Mouse (Mus musculus) testis, adult 2 months (tissue): ENCODE data around the gene Ctsh. TPM values are rescaled to one million over a fixed set of nuclear protein-coding genes. Genes with fewer than 3 reads are reported as not detected.
"Not testable (repeated sequence)": the region's sequence is repeated elsewhere in the genome, so short reads cannot be mapped to it uniquely, and the experiment has no call there.

Source experiments
- H3K27ac ChIP-seq: fragments of 200-500 bp; 2 replicates; pipeline ENCODE4 v1.5.1; 2012; ENCODE audit warnings: low read depth, low read length; ENCODE audit not compliant: control insufficient read depth, insufficient read depth
- H3K27me3 ChIP-seq: fragments of 200-500 bp; 2 replicates; pipeline ENCODE4 v1.6.1; 2012; ENCODE audit warnings: mild to moderate bottlenecking, low read length, moderate library complexity; ENCODE audit not compliant: control insufficient read depth, insufficient read depth
- H3K36me3 ChIP-seq: fragments of 200-500 bp; 2 replicates; pipeline ENCODE4 v1.6.1; 2012; ENCODE audit warnings: mild to moderate bottlenecking, low read length; ENCODE audit not compliant: control insufficient read depth, insufficient read depth
- H3K4me1 ChIP-seq: fragments of 200-500 bp; 2 replicates; pipeline ENCODE4 v1.6.1; 2012; ENCODE audit warnings: low read length; ENCODE audit not compliant: control insufficient read depth, insufficient read depth
- H3K4me3 ChIP-seq: fragments of 200-500 bp; 2 replicates; pipeline ENCODE4 v1.5.1; 2012; ENCODE audit warnings: low read depth, mild to moderate bottlenecking, low read length, moderate library complexity, mixed read lengths; ENCODE audit not compliant: control insufficient read depth
- CTCF ChIP-seq: fragments of 200-500 bp; IDR thresholded peaks from 2 replicates; pipeline ENCODE4 v1.5.1; 2012; ENCODE audit warnings: low read depth, mild to moderate bottlenecking, inconsistent platforms, low read length, moderate library complexity; ENCODE audit not compliant: control insufficient read depth, insufficient read depth, insufficient replicate concordance
- POLR2A ChIP-seq: fragments of 200-500 bp; IDR thresholded peaks from 2 replicates; pipeline ENCODE4 v1.6.1; 2012; ENCODE audit warnings: low read depth, mild to moderate bottlenecking, inconsistent platforms, low read length, moderate library complexity; ENCODE audit not compliant: control insufficient read depth
- polyA plus RNA-seq: library from polyadenylated mRNA; depleted of rRNA; stranded (reverse); fragments of >200 nt; gene quantifications from 2 replicates; pipeline ENCODE4 v1.2.3, GENCODE M21; 2012

Gene Ctsh
- polyA plus RNA-seq, 1 experiment: 6.5 TPM

- Histone ChIP-seq H3K36me3 (no peaks in the 10 kb centered on the region), H3K4me3 (no peak overlapping the region), H3K27ac (no peak overlapping the region), H3K4me1 (no peaks in the 10 kb centered on the region), H3K27me3 (no peaks in the 10 kb centered on the region)
- TF ChIP-seq CTCF (no peak), POLR2A (no peak)
Measured at GRCm38 (mm10) chr9:90041556-90041955, 12.4 kb upstream of the Ctsh start.

- not testable (repeated sequence) for H3K27me3 ChIP-seq, H3K4me3 ChIP-seq, H3K36me3 ChIP-seq, H3K27ac ChIP-seq, H3K4me1 ChIP-seq
Measured at GRCm38 (mm10) chr9:90042906-90043305, 11.0 kb upstream of the Ctsh start.

GRCm38 (mm10) chr9:90045191-90045590 lies 8.8 kb upstream of the Ctsh start:
- Histone ChIP-seq H3K27ac (no peak overlapping the region), H3K36me3 (no peaks in the 10 kb centered on the region), H3K4me3 (no peak overlapping the region), H3K4me1 (no peaks in the 10 kb centered on the region), H3K27me3 (no peaks in the 10 kb centered on the region)
- TF ChIP-seq POLR2A (no peak), CTCF (no peak)

DNA sequence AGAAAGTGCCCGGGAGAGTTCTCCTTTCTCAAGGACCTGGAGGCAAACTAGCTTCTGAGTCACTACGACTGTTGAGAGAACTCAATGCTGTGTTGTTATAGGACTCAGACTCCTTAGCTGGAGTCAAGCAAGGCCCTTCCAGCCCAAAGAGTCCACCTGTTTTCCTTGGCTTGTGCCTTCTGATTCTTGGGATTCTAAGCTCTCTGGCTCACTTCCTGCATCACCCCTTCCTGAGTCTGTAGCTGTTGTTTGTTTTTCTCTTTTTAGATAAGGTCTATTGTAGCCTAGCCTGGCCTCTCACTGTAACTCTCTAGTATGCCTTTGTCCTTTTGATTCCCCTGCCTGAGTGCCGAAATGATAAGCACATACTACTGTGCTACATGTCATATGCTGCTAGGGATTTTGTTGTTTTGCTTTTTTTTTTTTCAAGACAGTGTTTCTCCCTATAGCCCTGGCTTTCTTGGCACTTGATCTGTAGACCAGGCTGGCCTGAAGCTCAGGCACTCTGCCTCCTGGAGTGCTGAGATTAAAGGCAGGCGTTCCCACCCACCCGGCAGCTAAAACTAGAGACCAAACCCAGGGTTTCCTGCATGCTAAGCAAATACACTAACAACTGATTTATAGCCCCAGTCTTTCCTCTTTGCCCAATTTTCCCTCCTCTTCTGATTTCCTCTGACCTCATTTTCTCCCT lies 5.9 kb upstream of the Ctsh start:
- no peak overlapping the region for H3K4me3 ChIP-seq
- H3K27ac ChIP-seq: no peak overlapping the region
- TF ChIP-seq CTCF (no peak), POLR2A (no peak)
- H3K27me3 ChIP-seq: no peaks in the 10 kb centered on the region
- no peaks in the 10 kb centered on the region for H3K4me1 ChIP-seq
- no peaks in the 10 kb centered on the region for H3K36me3 ChIP-seq

GRCm38 (mm10) chr9:90054371-90055145 lies 606 bp downstream of the Ctsh start:
- Histone ChIP-seq H3K27ac (no peak overlapping the region), H3K4me3 (peak overlapping the region; percentile 73), H3K4me1 (peaks cover 8% of the 10 kb centered on the region), H3K27me3 (no peaks in the 10 kb centered on the region), H3K36me3 (no peaks in the 10 kb centered on the region)
- 0 out of 2 replicates have a peak, but pooled peaks have one; percentile 32 for TF ChIP-seq POLR2A
- peak; percentile 41; the same call in 1 of the 2 replicates for TF ChIP-seq CTCF

DNA sequence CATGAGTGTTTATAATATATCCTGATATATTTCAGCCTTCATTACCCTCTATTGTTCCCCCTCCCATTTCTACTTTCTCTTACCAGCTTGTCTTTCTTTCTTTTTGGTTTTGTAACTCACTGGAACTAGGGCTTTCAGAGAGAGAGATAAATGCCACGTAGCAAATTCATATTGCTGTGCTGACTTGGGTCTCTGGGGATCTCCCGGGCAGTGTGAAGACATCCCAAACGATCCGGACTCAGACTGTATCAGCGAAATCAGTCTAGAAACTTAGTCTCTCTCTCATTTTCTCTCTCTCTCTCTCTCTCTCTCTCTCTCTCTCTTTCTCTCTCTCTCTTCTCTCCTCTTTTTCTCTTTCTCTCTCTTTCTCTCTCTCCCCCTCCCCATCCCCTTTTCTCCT lies 1.5 kb downstream of the Ctsh start:
- Histone ChIP-seq H3K4me3 (peak overlapping the region; percentile 43), H3K36me3 (no peaks in the 10 kb centered on the region), H3K27ac (no peak overlapping the region), H3K4me1 (peaks cover 8% of the 10 kb centered on the region), H3K27me3 (no peaks in the 10 kb centered on the region)
- no peak for TF ChIP-seq POLR2A
- no peak for TF ChIP-seq CTCF

DNA sequence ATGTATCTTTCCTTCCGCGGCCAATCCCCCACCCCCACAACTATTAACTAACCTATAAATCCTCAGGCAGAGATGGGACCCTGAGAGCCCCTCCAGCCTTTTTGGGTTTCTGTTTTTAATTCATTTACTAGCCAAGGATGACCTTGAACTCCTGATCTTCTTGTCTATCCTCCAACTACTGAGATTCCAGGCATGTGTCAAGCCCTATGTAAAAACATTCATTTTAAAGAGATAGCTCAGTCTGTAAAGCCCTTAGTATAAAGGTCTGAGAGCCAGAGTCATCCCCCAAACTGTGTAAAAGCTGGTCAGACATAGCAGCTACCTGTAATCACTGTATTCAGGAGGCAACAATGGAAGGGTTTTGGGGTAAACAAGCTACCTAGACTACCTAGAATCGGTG lies 2.0 kb downstream of the Ctsh start:
- peaks cover 8% of the 10 kb centered on the region for H3K4me1 ChIP-seq
- H3K27ac ChIP-seq: no peak overlapping the region
- no peaks in the 10 kb centered on the region for H3K36me3 ChIP-seq
- no peaks in the 10 kb centered on the region for H3K27me3 ChIP-seq
- no peak overlapping the region for H3K4me3 ChIP-seq
- TF ChIP-seq CTCF (no peak), POLR2A (no peak)

- no peak overlapping the region for H3K4me3 ChIP-seq
- TF ChIP-seq POLR2A (no peak), CTCF (no peak)
Measured at GRCm38 (mm10) chr9:90056716-90057115, 2.8 kb downstream of the Ctsh start.

More at GRCm38 (mm10) chr9:90056716-90057115, 2.8 kb downstream of the Ctsh start:
- no peaks in the 10 kb centered on the region for H3K36me3 ChIP-seq
- no peaks in the 10 kb centered on the region for H3K27me3 ChIP-seq
- no peak overlapping the region for H3K27ac ChIP-seq
- H3K4me1 ChIP-seq: peaks cover 8% of the 10 kb centered on the region
